Mouse (Mus musculus) forebrain, embryonic 12.5 days (tissue): ENCODE measurements at regions not wholly inside any gene's neighbourhood (a gene's known extent, or its start where the extent isn't known, plus 50 kb on each side); places are given as distances from the start of the nearest gene placed in this dataset.

Source experiments
- ATAC-seq: fragments of 200-750 bp; cut with Nextera tagmentation; 2 replicates; pipeline ENCODE4 v1.8.0; 2017; ENCODE audit warnings: moderate TSS enrichment; ENCODE audit not compliant: low FRiP score
- H3K27ac ChIP-seq: fragments of 300-500 bp; sonication (generic); 2 replicates; pipeline ENCODE4 v1.5.1; 2016; ENCODE audit warnings: mild to moderate bottlenecking
- H3K27me3 ChIP-seq: fragments of 300-500 bp; sonication (generic); 2 replicates; pipeline ENCODE4 v1.6.1; 2016; ENCODE audit warnings: mild to moderate bottlenecking
- H3K36me3 ChIP-seq: fragments of 300-500 bp; sonication (generic); replicated peaks from 2 replicates; pipeline ENCODE4 v1.6.1; 2016; ENCODE audit warnings: mild to moderate bottlenecking
- H3K4me1 ChIP-seq: fragments of 300-500 bp; sonication (generic); 2 replicates; pipeline ENCODE4 v1.6.1; 2016
- H3K4me2 ChIP-seq: fragments of 300-500 bp; sonication (generic); 2 replicates; pipeline ENCODE4 v1.6.1; 2016; ENCODE audit warnings: mild to moderate bottlenecking, moderate library complexity
- H3K4me3 ChIP-seq: fragments of 300-500 bp; sonication (generic); replicated peaks from 2 replicates; pipeline ENCODE4 v1.5.1; 2016; ENCODE audit warnings: mild to moderate bottlenecking
- H3K9ac ChIP-seq: fragments of 300-500 bp; sonication (generic); 2 replicates; pipeline ENCODE4 v1.6.1; 2016; ENCODE audit warnings: mild to moderate bottlenecking
- H3K9me3 ChIP-seq: fragments of 300-500 bp; sonication (generic); 2 replicates; pipeline ENCODE4 v1.6.1; 2016
- WGBS: fragments of 180-500 bp; shearing (Covaris S2); methylation state at CpG from one replicate; pipeline ENCODE4 v1.1.7; 2016; 5-methylcytosine and 5-hydroxymethylcytosine counted together

DNA sequence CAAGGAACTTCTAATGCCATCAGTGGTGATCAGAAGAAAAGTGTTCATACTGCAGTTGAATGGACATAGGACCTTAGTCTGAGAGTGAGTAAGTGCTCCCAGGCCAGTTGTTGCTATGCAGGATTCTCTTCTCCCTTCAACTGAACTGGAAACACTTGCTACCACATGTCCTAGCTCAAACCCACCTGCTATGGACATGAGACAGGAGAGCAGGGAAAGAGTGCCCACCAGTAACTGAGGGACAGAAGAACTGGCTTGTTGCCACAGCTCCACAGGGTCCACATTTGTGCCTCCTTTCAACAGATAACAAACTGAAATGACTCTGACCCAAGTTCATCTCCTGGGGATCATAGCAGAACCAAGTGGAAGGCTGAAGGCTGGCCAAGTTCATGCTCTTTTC lies 292.9 kb downstream of the Qk start:
- H3K4me1 ChIP-seq: peaks cover 6% of the 10 kb centered on the region; the same call in 1 of the 2 replicates
- H3K9ac ChIP-seq: no peak overlapping the region
- no peak overlapping the region for H3K4me3 ChIP-seq
- H3K36me3 ChIP-seq: no peaks in the 10 kb centered on the region
- ATAC-seq: no peak
- H3K4me2 ChIP-seq: no peak overlapping the region
- H3K9me3 ChIP-seq: no peaks in the 10 kb centered on the region
- H3K27me3 ChIP-seq: no peaks in the 10 kb centered on the region
- no peak overlapping the region for H3K27ac ChIP-seq

DNA sequence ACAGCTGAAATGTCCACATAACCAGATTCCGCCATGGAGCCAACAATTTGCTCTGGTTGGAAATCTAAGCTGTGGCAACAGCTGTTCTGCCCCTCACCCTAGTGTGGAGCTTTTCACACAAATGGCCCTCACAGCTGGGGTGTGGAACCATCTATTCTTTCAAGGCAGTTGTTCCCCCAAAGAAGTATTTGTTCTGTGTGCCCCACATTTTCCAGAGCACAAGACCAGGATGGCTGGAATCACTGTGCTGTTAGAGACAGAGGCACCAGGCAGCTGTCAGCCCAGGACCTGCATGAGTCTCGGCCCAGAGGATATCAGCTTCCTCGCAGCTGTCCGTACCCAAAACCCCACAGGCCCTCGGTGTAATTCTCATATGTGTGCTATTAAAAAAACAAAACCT lies 294.4 kb downstream of the Qk start:
- Histone ChIP-seq H3K4me1 (no peaks in the 10 kb centered on the region), H3K4me3 (no peak overlapping the region), H3K36me3 (no peaks in the 10 kb centered on the region), H3K27me3 (no peaks in the 10 kb centered on the region), H3K9me3 (no peaks in the 10 kb centered on the region), H3K4me2 (no peak overlapping the region), H3K27ac (no peak overlapping the region), H3K9ac (no peak overlapping the region)
- ATAC-seq: no peak
- 89% methylated on average over 5 of the region's 5 CpGs for WGBS

DNA sequence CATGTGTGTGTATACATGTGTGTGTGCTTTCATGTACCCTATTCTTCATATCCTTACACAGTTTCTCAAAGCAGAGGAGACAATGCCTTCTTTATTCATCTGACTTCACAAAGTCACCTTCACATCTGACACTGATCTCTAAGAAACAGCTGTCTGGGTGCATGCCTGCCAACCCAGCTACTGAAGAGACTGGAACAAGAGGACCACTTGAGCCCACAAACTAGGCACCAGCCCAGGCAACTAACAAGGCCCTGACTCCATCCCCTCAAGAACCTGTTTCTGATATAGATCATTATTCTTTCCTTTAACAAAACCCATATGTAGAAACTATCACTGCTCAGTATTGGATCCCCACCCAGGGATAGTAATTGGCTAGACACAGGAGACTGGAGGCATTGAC lies 295.3 kb downstream of the Qk start:
- ATAC-seq: no peak
- Histone ChIP-seq H3K4me2 (no peak overlapping the region), H3K27me3 (no peaks in the 10 kb centered on the region), H3K9me3 (no peaks in the 10 kb centered on the region), H3K27ac (no peak overlapping the region), H3K4me1 (no peaks in the 10 kb centered on the region), H3K4me3 (no peak overlapping the region), H3K36me3 (no peaks in the 10 kb centered on the region), H3K9ac (no peak overlapping the region)

DNA sequence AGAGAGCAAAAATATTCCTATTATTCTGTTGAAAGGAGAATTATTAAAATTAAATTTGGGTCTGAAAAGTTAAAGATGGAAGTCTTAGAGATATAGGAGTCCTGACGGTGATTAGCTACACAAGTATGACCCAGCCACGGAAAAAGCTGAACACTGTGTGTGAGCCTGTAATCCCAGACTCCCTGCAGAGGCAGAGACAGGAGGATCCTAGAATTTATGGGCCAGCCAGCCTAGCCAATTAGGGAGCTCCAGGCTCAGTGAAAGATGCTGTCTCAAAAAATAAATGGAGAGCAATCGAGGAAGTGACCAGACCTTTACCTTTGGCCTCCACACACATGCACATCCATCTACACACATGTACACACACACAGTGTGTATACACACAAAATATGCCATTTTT lies 307.5 kb downstream of the Qk start:
- Histone ChIP-seq H3K27me3 (no peaks in the 10 kb centered on the region), H3K4me2 (no peak overlapping the region), H3K4me3 (no peak overlapping the region), H3K27ac (no peak overlapping the region), H3K9ac (no peak overlapping the region), H3K36me3 (no peaks in the 10 kb centered on the region), H3K4me1 (no peaks in the 10 kb centered on the region), H3K9me3 (no peaks in the 10 kb centered on the region)
- no peak for ATAC-seq
- WGBS: 55% methylated on average over 3 of the region's 3 CpGs

DNA sequence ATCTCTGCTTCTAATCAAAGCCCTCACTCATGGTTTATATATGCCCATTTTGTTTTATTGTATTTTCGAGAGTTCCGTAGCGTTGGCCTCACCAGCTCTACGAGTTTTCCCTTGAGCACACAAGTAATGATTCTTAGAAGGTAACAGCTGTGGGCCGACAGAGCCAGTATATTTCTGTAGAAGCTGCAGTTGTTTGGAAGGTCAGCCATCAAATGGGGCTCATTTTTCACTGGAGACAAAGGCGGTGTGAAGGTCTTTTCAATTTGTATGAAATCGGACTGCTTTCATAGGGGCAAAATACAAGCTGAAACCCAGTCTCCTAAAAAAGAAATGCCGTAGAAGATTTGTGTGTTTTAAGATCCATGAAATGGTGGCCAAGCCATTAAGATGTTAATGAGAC lies 307.9 kb downstream of the Qk start:
- WGBS: 69% methylated on average over 8 of the region's 8 CpGs
- no peaks in the 10 kb centered on the region for H3K9me3 ChIP-seq
- no peak overlapping the region for H3K4me2 ChIP-seq
- H3K27ac ChIP-seq: no peak overlapping the region
- no peaks in the 10 kb centered on the region for H3K27me3 ChIP-seq
- H3K4me1 ChIP-seq: no peaks in the 10 kb centered on the region
- no peak overlapping the region for H3K9ac ChIP-seq
- no peaks in the 10 kb centered on the region for H3K36me3 ChIP-seq
- H3K4me3 ChIP-seq: no peak overlapping the region
- ATAC-seq: no peak

DNA sequence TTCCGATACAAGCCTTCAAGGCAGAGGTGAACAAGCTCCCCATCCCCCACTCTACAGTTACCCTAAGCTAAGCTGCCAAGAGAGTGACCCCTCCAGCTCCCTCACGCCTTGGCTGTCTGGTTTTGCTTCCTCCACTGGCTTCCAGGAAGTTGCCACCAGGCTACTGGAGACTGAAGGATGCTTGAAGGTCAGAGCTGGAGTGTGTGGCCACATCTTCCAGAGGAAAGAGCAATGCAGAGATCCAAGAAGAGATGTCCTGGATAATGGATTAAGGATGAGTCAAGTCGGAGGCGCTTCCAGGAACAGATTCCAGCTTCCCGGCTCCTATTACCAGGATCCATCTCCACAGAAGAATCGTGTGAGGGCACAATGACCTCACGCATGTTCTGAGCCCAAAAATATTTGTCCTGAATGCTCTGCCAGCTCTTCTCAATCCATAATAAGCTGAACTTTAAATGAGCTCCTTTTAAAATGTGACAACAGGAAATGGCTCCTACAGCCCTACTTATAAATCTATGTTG lies 318.5 kb downstream of the Qk start:
- Histone ChIP-seq H3K4me2 (no peak overlapping the region), H3K9ac (no peak overlapping the region), H3K4me3 (no peak overlapping the region), H3K36me3 (no peaks in the 10 kb centered on the region), H3K4me1 (no peaks in the 10 kb centered on the region), H3K27ac (no peak overlapping the region), H3K9me3 (no peaks in the 10 kb centered on the region), H3K27me3 (no peaks in the 10 kb centered on the region)
- WGBS: 77% methylated on average over 7 of the region's 7 CpGs
- ATAC-seq: no peak

DNA sequence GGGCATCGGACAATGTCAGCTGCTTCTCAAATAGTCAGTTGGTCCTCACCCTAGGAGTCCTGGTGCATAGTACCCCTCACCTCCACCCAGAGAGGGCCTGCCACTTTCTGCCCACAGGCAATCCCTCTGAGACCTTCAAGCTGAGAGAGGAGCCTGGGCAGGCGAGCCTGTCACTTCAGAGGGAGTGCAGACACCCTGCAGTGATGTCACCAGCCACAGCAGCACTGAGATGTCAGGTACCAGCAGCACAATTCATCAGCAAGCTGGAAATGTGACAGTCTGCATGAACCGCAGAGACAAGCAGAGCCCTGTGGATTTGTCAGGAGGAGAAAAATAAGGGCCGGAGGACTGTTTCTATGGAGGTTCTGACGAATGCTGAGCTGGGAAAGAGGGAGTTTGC lies 324.3 kb downstream of the Qk start:
- Histone ChIP-seq H3K4me3 (no peak overlapping the region), H3K4me1 (no peaks in the 10 kb centered on the region)

DNA sequence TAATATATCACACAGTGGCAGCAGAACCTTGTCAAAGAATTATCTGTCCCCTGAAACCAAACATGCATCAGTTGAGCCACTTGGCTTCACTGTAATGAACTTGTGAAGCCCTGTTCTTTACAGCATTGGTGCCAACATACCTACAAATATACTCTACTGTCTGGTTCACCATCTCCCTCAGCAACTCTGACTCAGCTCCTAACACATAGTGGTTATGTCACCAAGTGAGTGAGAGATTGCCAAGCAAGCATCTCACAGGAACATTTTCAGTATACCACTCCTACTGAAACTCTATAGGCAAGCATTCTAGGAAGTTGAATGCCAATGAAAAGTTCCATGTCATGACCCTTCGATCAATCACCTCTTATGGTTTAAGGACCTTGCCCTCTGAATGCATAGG lies 321.2 kb upstream of the Pabpc6 start:
- H3K9ac ChIP-seq: no peak overlapping the region
- H3K36me3 ChIP-seq: no peaks in the 10 kb centered on the region
- H3K4me1 ChIP-seq: no peaks in the 10 kb centered on the region
- no peak overlapping the region for H3K4me3 ChIP-seq
- 88% methylated on average over 1 of the region's 1 CpGs for WGBS
- no peaks in the 10 kb centered on the region for H3K27me3 ChIP-seq
- no peak overlapping the region for H3K4me2 ChIP-seq
- peaks cover 5% of the 10 kb centered on the region for H3K9me3 ChIP-seq
- no peak overlapping the region for H3K27ac ChIP-seq
- ATAC-seq: no peak

More for the DNA sequence above, 324.3 kb downstream of the Qk start:
- no peak overlapping the region for H3K4me2 ChIP-seq
- H3K9me3 ChIP-seq: no peaks in the 10 kb centered on the region
- WGBS: 75% methylated on average over 5 of the region's 5 CpGs
- no peak overlapping the region for H3K9ac ChIP-seq
- H3K27me3 ChIP-seq: no peaks in the 10 kb centered on the region
- no peak overlapping the region for H3K27ac ChIP-seq
- no peaks in the 10 kb centered on the region for H3K36me3 ChIP-seq
- no peak for ATAC-seq

DNA sequence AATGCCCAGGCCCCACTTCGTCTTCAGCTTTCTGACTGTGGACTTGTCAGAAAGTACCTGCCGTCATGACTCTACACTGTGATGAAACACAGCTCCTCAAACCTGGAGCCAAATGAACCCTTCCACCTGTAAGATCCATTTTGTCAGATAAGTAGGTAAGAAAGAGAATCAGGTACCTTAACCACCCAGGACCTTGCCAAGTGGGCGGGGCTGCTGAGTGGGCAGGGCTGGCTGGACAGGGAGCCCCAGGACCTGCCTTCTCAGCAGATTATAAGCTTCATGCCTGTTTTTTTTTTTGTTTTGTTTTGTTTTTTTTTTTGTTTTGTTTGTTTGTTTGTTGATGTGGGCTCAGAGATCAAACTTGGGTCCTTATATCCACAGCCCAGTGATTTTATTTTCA lies 311.8 kb upstream of the Pabpc6 start:
- H3K9ac ChIP-seq: no peak overlapping the region
- H3K36me3 ChIP-seq: no peaks in the 10 kb centered on the region
- no peak for ATAC-seq
- H3K4me1 ChIP-seq: peaks cover 23% of the 10 kb centered on the region
- H3K27ac ChIP-seq: no peak overlapping the region
- peaks cover 2% of the 10 kb centered on the region for H3K9me3 ChIP-seq
- no peak overlapping the region for H3K4me3 ChIP-seq
- WGBS: 92% methylated on average over 3 of the region's 3 CpGs
- no peaks in the 10 kb centered on the region for H3K27me3 ChIP-seq
- H3K4me2 ChIP-seq: no peak overlapping the region

DNA sequence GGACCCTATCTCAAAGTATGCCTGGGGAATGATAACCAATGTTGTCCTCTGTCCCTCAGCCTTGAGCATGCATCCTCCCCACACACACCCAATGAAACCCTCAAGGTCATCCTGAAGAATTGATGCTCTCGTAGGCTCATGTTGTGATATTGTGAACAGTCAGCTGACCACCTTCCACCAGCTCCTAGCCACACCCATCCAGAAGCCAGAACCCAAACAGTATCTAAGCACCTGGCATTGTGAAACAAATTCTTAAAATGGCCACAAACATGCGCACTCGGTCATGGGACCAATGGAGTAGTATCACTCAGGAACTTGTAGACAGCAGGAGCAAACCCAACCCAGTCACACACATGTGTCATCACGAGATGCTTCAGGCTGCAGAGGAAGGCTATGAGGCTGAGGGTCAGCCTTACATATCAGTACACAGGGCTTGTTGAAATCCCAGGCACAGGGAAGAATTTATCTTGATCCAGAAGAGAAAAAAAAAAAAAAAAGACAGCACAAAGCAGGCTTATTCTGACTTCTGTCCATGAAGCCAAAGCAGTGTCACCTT lies 307.4 kb upstream of the Pabpc6 start:
- peaks cover 18% of the 10 kb centered on the region for H3K4me1 ChIP-seq
- no peaks in the 10 kb centered on the region for H3K9me3 ChIP-seq
- no peaks in the 10 kb centered on the region for H3K36me3 ChIP-seq
- no peak for ATAC-seq
- no peaks in the 10 kb centered on the region for H3K27me3 ChIP-seq
- no peak overlapping the region for H3K9ac ChIP-seq
- H3K4me3 ChIP-seq: no peak overlapping the region
- H3K27ac ChIP-seq: no peak overlapping the region
- H3K4me2 ChIP-seq: no peak overlapping the region
- WGBS: 93% methylated on average over 4 of the region's 4 CpGs

DNA sequence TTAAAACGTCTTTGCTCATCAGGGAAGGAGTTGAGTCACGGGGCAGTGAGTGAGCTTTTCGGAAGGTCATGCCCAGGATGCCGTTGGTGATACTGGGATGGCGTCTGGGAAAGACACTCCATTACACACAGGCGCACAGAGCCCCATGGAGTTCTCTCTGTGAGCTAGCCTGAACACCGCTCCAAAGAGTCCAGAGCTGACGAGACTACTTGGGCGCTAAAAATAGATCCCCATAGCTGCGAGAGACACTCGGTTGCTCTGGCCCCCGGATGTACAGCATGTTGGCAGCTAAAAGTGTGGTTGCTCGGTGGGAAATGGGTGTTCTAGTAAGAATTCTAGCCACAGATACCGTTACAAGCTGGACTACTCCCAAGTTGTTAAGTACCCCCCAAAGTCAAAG lies 306.5 kb upstream of the Pabpc6 start:
- Histone ChIP-seq H3K4me1 (peaks cover 18% of the 10 kb centered on the region), H3K36me3 (no peaks in the 10 kb centered on the region), H3K9me3 (no peaks in the 10 kb centered on the region), H3K27ac (no peak overlapping the region), H3K9ac (no peak overlapping the region), H3K27me3 (no peaks in the 10 kb centered on the region), H3K4me2 (no peak overlapping the region), H3K4me3 (no peak overlapping the region)
- WGBS: 87% methylated on average over 14 of the region's 14 CpGs
- ATAC-seq: no peak

DNA sequence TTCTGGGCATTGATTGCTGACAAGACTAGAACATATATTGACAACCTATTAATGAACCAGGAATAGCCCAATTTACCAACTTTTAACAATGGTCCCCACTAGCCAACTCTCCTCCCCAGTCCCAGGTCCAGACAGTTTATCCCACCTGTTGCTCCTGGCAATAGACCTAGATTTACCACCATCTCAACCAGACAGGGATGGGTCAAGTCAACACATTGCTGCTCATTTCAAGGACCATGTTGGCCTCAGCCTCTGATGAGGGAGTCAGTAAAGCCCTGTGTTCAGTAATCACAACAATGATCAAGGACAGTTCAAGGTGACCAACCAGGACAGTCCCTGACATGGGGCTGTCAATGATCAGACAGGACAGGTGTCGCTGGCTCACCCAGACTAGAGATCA lies 305.6 kb upstream of the Pabpc6 start:
- H3K4me1 ChIP-seq: peaks cover 18% of the 10 kb centered on the region
- no peaks in the 10 kb centered on the region for H3K36me3 ChIP-seq
- H3K9me3 ChIP-seq: no peaks in the 10 kb centered on the region
- no peak overlapping the region for H3K9ac ChIP-seq
- no peak for ATAC-seq
- 94% methylated on average over 1 of the region's 1 CpGs for WGBS
- no peaks in the 10 kb centered on the region for H3K27me3 ChIP-seq
- no peak overlapping the region for H3K27ac ChIP-seq
- H3K4me3 ChIP-seq: no peak overlapping the region
- H3K4me2 ChIP-seq: no peak overlapping the region

DNA sequence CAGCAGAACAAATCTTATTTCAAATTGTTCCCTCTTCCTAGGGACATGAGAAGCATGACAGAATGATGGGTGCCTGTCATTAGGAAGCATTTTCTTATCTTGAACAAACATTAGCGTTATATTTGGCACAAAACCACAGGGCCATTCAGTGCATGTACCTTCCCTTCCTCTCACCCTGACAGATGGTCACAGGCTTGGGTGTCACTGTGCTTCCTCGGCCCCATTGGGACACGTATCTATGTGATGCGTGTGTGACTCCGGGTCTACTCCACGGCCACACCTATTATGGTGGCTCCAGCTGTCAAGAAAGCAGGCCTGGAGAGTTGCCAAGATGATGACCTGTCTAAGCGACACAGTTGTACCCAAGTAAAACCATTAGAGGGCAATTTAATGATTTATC lies 298.5 kb upstream of the Pabpc6 start:
- Histone ChIP-seq H3K27me3 (no peaks in the 10 kb centered on the region), H3K9ac (no peak overlapping the region), H3K4me3 (no peak overlapping the region), H3K4me2 (no peak overlapping the region), H3K36me3 (no peaks in the 10 kb centered on the region), H3K27ac (no peak overlapping the region), H3K4me1 (peaks cover 10% of the 10 kb centered on the region), H3K9me3 (no peaks in the 10 kb centered on the region)
- ATAC-seq: no peak
- WGBS: 70% methylated on average over 7 of the region's 7 CpGs
